Mouse (Mus musculus): ENCODE data around the gene Xpnpep2.

GRCm38 (mm10) chrX:48152106-48152505, 43.6 kb downstream of the Xpnpep2 start:
- TF ChIP-seq CTCF (IDR thresholded peaks at IDR 0.05; ENCODE audit: low read depth) (no peak), EP300 (IDR thresholded peaks at IDR 0.05; ENCODE audit: low read depth) (no peak)

Data from liver, postnatal 0 days (tissue).